Mouse (Mus musculus): Measurements from ENCODE around the gene Ulk1. TPM values are rescaled to one million over a fixed set of nuclear protein-coding genes. Genes with fewer than 3 reads are reported as not detected.
"Not testable (repeated sequence)": the region's sequence is repeated elsewhere in the genome, so short reads cannot be mapped to it uniquely, and the experiment has no call there.

Gene Ulk1
- total RNA-seq (2021), result 10 to 100 TPM; 34.5 to 34.7 TPM
- long read RNA-seq, experiment 1, full-length matches to known transcripts, result 12 of 33 reads
- long read RNA-seq, experiment 1, partial matches to known transcripts, result 13 of 33 reads
- long read RNA-seq, experiment 1, other reads (novel, unspliced or antisense), result 8 of 33 reads
- long read RNA-seq, experiment 2, full-length matches to known transcripts, result 3 of 21 reads
- long read RNA-seq, experiment 2, partial matches to known transcripts, result 13 of 21 reads
- long read RNA-seq, experiment 2, other reads (novel, unspliced or antisense), result 5 of 21 reads

- DNase-seq (ENCODE audit: low spot score in 2 of 2), result peak; percentile 96 to 100
Observed at GRCm38 (mm10) chr5:110809667-110810325, at the start of gene Ulk1. Ulk1 (minus strand) TSS chr5:110810097.

GRCm38 (mm10) chr5:110859013-110859650, 49.2 kb upstream of the Ulk1 start:
- peak in 1 of 2 experiments; percentile 32 for DNase-seq (ENCODE audit: low spot score in 2 of 2)

- no peak for DNase-seq (ENCODE audit: low spot score in 2 of 2)
Observed at GRCm38 (mm10) chr5:110857091-110857490, 47.2 kb upstream of the Ulk1 start.

DNA sequence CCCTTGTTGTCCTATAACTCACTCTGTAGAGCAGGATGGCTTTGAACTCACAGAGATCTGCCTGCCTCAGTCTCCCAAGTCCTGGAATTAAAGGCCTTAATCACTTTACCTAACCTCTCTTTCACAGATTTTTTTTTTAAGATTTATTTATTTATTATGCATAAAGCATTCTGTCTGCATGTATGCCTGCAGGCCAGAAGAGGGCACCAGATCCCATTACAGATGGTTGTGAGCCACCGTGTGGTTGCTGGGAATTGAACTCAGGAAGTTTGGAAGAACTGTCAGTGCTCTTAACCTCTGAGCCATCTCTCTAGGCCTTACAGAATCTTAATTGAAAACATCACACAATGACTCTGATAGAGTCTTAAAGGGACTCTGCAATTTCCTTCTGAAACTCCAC, 43.1 kb upstream of the Ulk1 start:
- no peak for DNase-seq (ENCODE audit: low spot score in 2 of 2)

- no peak for DNase-seq (ENCODE audit: low spot score in 2 of 2)
Observed at GRCm38 (mm10) chr5:110841046-110841862, 31.4 kb upstream of the Ulk1 start.

GRCm38 (mm10) chr5:110840465-110840864, 30.6 kb upstream of the Ulk1 start:
- DNase-seq (ENCODE audit: low spot score in 2 of 2), result no peak

GRCm38 (mm10) chr5:110839678-110840365, 29.9 kb upstream of the Ulk1 start, which contains the start of the genes Hscb and Chek2:
Hscb (minus strand) TSS chr5:110839777.
Chek2 (plus strand) TSS chr5:110839979.
- peak; percentile 85 to 95 for DNase-seq (ENCODE audit: low spot score in 2 of 2)

GRCm38 (mm10) chr5:110839038-110839677, 29.3 kb upstream of the Ulk1 start:
- DNase-seq (ENCODE audit: low spot score in 2 of 2), result no peak

GRCm38 (mm10) chr5:110838016-110838415, 28.1 kb upstream of the Ulk1 start:
- DNase-seq (ENCODE audit: low spot score in 2 of 2), result not testable (repeated sequence)

GRCm38 (mm10) chr5:110835959-110836358, 26.1 kb upstream of the Ulk1 start:
- DNase-seq (ENCODE audit: low spot score in 2 of 2), result peak in 1 of 2 experiments; percentile 31

DNA sequence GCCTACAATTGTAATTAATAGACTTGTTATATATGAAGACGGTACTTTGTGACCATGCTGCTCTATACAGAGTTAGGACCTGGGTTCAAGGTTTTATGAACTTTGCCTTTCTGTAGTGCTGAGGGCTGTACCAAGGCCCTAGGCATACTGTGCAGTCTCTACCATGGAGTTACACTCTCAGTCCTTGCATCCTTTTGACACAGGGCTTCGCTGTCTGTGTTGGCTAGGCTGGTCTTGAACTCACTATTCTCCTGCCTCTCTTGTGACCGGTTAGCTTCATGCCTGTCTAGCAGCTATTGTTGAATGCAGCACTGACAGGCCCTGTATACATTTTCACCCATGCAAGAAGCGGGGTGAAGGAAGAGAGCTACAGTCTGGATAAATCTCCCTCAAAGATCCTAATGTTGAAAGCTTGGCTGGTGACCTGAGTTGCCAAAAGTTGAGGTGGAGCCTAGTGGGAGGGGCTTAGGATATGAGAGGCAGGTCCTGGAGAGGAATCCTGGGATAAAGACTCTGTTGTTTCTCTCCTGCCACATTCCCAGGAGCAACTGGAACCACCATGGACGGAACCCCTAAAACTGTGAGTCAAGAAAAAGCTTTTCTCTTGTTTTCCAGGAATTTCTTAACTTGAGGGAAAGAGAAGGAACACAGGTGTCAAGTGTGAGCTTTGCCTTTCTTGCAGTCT, 21.3 kb upstream of the Ulk1 start:
- DNase-seq (ENCODE audit: low spot score in 2 of 2), result no peak

GRCm38 (mm10) chr5:110827576-110827975, 17.7 kb upstream of the Ulk1 start:
- no peak for DNase-seq (ENCODE audit: low spot score in 2 of 2)

DNA sequence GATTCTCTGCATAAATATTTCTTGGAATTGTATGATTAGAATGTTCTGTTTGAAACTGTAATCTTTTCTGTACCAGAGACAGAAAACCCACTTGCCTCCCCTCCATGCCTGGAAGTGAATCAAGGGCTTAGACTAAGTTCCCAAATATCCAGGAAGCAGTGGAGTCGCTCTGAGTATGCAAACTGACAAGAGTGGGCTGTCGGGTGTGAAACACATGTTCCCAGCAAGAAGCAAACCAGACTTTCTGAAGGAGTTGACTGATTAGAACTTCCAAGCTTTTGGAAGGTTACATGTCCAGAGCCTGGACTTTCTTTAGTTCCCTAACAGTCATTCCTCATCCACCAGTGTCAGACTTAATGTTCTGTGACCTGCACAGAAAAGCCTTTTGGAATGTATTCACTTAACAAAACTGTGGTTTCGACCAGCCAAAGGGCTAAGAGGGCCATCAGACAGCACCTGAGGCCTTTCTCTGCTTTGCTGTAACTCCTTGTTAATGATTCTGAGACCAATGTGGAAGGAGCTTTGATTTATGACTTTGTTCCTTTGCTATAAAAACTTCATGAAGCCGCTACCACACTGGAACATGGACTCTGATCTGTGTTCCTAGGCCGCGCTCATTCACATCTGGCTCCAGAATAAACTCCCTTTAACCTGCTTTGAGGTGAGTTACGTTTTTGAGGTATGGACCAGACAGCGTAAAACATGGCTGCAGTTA, 17.0 kb upstream of the Ulk1 start:
- no peak for DNase-seq (ENCODE audit: low spot score in 2 of 2)

DNA sequence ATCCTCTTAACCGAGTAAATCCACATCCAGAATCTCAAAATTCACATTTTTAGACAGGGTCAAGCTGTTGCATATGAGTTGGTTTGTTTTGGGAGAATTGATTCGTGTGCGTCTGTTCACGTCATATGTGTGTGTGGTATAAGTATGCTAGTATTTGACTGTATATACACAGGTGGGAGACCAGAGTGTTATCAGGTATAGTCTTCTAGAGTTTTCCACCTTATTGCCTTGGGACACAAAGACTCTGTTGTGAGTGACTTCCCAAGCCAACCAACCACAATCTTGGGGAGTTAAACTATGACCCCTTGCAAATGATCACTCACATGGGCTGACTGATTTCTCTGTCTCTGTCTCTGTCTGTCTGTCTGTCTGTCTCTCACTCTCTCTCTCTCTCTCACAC, 14.5 kb upstream of the Ulk1 start:
- no peak for DNase-seq (ENCODE audit: low spot score in 2 of 2)

- DNase-seq (ENCODE audit: low spot score in 2 of 2), result peak in 1 of 2 experiments; percentile 43
Observed at GRCm38 (mm10) chr5:110808821-110809666, 853 bp downstream of the Ulk1 start.

DNA sequence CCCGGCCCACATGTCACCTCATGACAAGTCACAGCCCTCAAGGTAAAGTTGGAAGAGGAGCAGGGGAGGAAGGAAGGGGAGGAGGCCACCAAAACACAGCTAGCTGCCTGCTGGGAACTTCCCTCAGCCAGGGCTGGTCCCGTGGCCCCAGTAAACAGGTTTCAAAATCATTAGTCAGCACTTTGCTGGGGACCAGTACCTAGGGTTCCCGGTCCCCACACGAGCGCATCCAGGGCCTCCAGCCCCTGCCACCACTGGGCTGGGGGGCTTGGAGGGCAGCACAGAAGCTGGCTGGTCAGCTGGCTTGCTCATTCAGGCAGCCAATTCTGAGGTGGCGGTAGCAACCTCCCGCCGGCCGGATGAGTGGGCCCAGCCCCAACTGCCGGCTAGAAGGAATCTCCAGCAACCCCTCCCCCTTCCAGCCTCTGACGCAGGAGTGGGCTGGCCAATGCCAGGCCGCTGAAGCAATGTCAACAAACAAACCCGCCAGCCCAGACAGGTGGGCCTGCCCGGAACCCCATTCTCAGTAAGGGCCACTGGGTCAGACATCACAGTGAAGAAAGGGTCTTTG, 1.8 kb downstream of the Ulk1 start:
- peak; percentile 56 to 84 for DNase-seq (ENCODE audit: low spot score in 2 of 2)

DNA sequence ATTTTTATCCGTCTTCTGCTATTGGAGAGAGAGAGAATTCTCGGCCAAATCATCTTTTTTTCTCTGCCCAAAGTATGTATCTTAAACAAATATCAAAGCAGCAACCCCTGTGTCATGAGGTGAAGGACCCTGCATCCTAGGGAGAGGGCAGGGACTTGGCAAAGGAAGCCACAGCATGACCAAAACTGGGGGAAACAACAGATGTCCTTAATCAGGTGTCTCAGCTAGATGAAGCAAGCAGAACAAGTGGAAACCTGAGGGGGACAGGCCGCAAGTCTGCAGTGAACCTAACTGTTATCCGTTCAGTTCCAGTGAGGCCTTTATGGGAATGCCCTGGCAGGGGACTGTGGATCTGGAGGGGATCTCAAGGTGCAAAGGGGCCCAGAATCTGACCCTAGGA, 2.4 kb downstream of the Ulk1 start:
- DNase-seq (ENCODE audit: low spot score in 2 of 2), result no peak

GRCm38 (mm10) chr5:110806676-110807075, 3.2 kb downstream of the Ulk1 start:
- DNase-seq (ENCODE audit: low spot score in 2 of 2), result no peak
